Mouse (Mus musculus) liver, embryonic 14.5 days (tissue): ENCODE measurements at regions not wholly inside any gene's neighbourhood (a gene's known extent, or its start where the extent isn't known, plus 50 kb on each side); places are given as distances from the start of the nearest gene placed in this dataset.

Experiments used
- ATAC-seq: fragments of 200-750 bp; cut with Nextera tagmentation; 2 replicates; pipeline ENCODE4 v1.8.0; 2017; ENCODE audit warnings: moderate number of reproducible peaks, mild to moderate bottlenecking, moderate library complexity; ENCODE audit not compliant: insufficient read depth
- DNase-seq, 3 experiments: peaks; one replicate each; pipeline ENCODE4 v3.0.0-alpha.2; 2012 to 2013; ENCODE audit warnings: low read depth in 3 of 3, low spot score in 3 of 3
- H3K27ac ChIP-seq: fragments of 300-500 bp; sonication (generic); 2 replicates; pipeline ENCODE4 v1.5.1; 2014; ENCODE audit warnings: moderate library complexity, mild to moderate bottlenecking, control low read depth, inconsistent platforms
- H3K27me3 ChIP-seq: fragments of 300-500 bp; sonication (generic); 2 replicates; pipeline ENCODE4 v1.6.1; 2014; ENCODE audit warnings: mild to moderate bottlenecking, low read length, moderate library complexity; ENCODE audit not compliant: control insufficient read depth, insufficient read depth
- H3K36me3 ChIP-seq: fragments of 300-500 bp; sonication (generic); replicated peaks from 2 replicates; pipeline ENCODE4 v1.6.1; 2014; ENCODE audit warnings: low read depth; ENCODE audit not compliant: control insufficient read depth, insufficient read depth
- H3K4me1 ChIP-seq, 2 experiments: fragments of 200-500 bp in 1 of 2; fragments of 300-500 bp in 1 of 2; sonication (generic) in 1 of 2; replicated peaks; 2 replicates each; pipeline ENCODE4 v1.6.1; 2012 to 2014; ENCODE audit warnings: antibody characterized with exemption in 1 of 2, inconsistent platforms in 1 of 2, low read length in 1 of 2; ENCODE audit not compliant: control insufficient read depth in 2 of 2, insufficient read depth in 2 of 2
- H3K4me2 ChIP-seq: fragments of 300-500 bp; sonication (generic); 2 replicates; pipeline ENCODE4 v1.6.1; 2014; ENCODE audit warnings: low read depth, mild to moderate bottlenecking, control low read depth, moderate library complexity
- H3K4me3 ChIP-seq, 2 experiments: fragments of 200-500 bp in 1 of 2; fragments of 300-500 bp in 1 of 2; sonication (generic) in 1 of 2; 2 replicates each; pipeline ENCODE4 v1.5.1; 2012 to 2014; ENCODE audit warnings: low read depth in 2 of 2, low read length in 2 of 2, mild to moderate bottlenecking in 2 of 2, control low read depth in 1 of 2, inconsistent platforms in 1 of 2, moderate library complexity in 1 of 2; ENCODE audit not compliant: insufficient read depth in 1 of 2
- H3K9ac ChIP-seq: fragments of 300-500 bp; sonication (generic); replicated peaks from 2 replicates; pipeline ENCODE4 v1.6.1; 2014; ENCODE audit warnings: mild to moderate bottlenecking, control low read depth, moderate library complexity
- H3K9me3 ChIP-seq: fragments of 300-500 bp; sonication (generic); 2 replicates; pipeline ENCODE4 v1.6.1; 2016; ENCODE audit warnings: low read length, mixed read lengths; ENCODE audit not compliant: control insufficient read depth
- CTCF ChIP-seq: IDR thresholded peaks from 2 replicates; pipeline ENCODE4 v1.5.1; 2016; ENCODE audit warnings: antibody characterized with exemption, low read depth, control low read depth
- EP300 ChIP-seq: IDR thresholded peaks from 2 replicates; pipeline ENCODE4 v1.6.1; 2016; ENCODE audit warnings: antibody characterized with exemption, low read depth
- WGBS: fragments of 180-500 bp; shearing (Covaris S2); extraction: QIAGEN DNeasy Blood & Tissue Kit; methylation state at CpG from one replicate; pipeline ENCODE4 v1.1.7; 2014; ENCODE audit not compliant: insufficient replicate concordance; 5-methylcytosine and 5-hydroxymethylcytosine counted together

DNA sequence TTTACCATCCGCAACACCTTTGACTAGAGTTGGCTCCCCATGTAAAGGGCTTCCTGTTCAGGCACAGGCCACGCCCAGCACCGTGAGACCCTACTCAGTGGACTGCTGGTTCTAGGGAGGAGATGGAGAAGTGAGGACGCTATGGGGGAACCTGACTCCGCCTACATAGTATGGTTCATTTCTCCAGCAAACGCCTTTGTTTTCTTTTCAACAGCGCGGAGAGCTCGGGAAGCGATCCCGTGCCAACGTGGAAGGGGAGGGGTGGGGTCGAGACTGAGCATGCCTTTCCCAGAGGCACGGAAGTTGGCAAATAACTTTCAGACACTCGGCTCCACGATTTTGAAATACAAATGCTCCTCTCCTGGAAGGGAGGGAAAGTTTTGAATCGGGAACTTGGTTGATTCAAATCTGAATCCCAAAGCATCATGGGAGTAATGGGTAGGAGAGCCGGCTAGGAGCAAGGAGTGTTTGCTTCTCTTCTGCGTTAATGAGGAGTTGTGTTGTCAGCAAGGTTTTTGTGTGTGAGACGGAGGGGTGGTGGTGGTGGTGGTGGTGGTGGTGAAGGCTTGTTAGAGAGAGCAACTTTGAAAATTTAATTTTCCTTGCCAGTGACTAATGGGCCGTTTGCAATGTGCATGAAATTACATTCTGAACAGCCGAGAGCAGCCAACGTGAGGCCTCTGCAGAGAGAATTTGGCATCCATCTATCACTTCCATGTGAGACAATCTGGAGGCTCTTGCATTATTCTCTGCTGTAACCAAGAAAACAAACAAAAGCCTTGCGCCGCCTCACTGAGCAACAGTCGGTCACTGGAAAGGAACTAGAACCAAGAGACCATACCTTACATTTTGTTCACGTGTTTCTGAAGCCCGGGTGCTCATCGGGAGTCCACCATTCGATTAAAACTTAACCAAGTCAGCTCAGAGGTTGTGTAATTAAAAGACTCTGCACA, 89.9 kb upstream of the Gm9887 start:
- Histone ChIP-seq H3K27me3 (no peaks in the 10 kb centered on the region), H3K9ac (peak overlapping the region; percentile 23; the same call in 1 of the 2 replicates), H3K36me3 (no peaks in the 10 kb centered on the region), H3K4me3 (peak overlapping the region; percentile 47 to 73), H3K27ac (no peak overlapping the region), H3K9me3 (no peaks in the 10 kb centered on the region), H3K4me2 (peak overlapping the region; percentile 62), H3K4me1 (peaks cover 0 to 2% of the 10 kb centered on the region in 2 experiments; a peak in 1 of 4 replicates)
- ATAC-seq (no peak), DNase-seq (no peak)
- no peak for TF ChIP-seq EP300
- TF ChIP-seq CTCF: no peak
- WGBS: 27% methylated on average over 30 of the region's 30 CpGs

DNA sequence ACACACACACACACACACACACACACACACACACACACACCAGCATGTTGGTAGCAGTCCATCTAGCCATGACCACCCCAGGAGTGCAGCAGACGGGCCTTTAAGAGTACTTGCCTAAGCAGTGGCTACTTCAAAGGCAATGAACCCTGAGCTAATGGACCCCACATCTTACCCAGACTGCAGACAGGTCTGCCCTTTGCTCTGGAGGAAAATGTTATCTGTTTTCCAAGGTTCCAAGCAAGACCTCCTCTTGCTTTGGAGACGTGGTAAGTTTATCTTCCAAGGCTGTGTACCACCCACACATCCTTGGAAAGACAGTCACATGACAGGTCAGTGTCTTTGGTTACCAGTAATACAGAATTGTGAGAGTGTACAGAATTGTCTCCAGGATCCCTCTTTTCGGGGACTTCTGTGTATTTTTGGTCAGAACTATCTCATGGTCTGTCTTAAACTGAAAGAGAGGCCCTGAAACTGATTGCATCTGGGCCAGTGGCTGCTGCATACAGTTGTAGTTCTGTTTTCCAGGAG, 88.4 kb upstream of the Gm9887 start:
- H3K4me1 ChIP-seq: peaks cover 0 to 2% of the 10 kb centered on the region in 2 experiments; a peak in 1 of 4 replicates
- no peak for DNase-seq
- no peaks in the 10 kb centered on the region for H3K27me3 ChIP-seq
- H3K9ac ChIP-seq: no peak overlapping the region
- no peaks in the 10 kb centered on the region for H3K36me3 ChIP-seq
- no peaks in the 10 kb centered on the region for H3K9me3 ChIP-seq
- no peak overlapping the region for H3K27ac ChIP-seq
- TF ChIP-seq CTCF: no peak
- H3K4me3 ChIP-seq: no peak overlapping the region
- no peak overlapping the region for H3K4me2 ChIP-seq
- 46% methylated on average over 3 of the region's 3 CpGs for WGBS
- no peak for ATAC-seq

DNA sequence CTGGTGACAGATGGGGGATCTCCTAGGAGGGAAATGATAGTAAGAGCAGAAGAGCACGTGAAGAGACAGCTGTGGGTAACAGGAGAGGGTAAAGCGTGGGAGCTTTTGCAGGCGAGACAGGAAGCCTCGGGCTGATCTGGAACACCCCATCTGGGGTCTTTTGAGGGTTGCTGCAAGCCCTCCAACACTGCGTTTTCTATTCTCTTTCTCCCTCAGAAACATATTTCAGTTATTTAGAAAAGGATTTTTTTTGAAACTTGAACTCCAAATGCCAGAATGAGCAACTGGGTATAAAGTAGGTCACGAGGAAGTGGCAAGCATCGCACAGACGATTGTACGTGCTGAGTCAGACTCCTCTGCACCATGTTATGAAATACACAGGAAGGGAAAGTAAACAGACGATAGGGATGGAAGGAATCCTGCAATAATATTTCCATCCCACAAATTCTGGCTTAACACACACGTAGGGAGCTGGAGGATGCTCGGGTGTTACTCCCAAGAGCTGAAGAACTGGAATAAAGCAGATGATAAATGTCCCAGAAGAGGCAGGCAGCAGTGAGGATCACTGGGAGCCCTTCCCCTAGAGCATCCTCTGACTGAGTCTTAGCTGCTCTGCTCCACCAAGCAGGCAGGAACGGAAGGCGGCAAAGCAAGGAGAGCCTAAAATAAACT, 86.0 kb upstream of the Gm9887 start:
- TF ChIP-seq EP300 (no peak), CTCF (no peak)
- Histone ChIP-seq H3K27me3 (no peaks in the 10 kb centered on the region), H3K4me1 (peaks cover 0 to 2% of the 10 kb centered on the region in 2 experiments; a peak in 1 of 4 replicates), H3K27ac (no peak overlapping the region), H3K4me3 (no peak overlapping the region), H3K4me2 (no peak overlapping the region), H3K9ac (no peak overlapping the region), H3K36me3 (no peaks in the 10 kb centered on the region), H3K9me3 (no peaks in the 10 kb centered on the region)
- DNase-seq (no peak), ATAC-seq (no peak)
- 35% methylated on average over 14 of the region's 14 CpGs for WGBS

DNA sequence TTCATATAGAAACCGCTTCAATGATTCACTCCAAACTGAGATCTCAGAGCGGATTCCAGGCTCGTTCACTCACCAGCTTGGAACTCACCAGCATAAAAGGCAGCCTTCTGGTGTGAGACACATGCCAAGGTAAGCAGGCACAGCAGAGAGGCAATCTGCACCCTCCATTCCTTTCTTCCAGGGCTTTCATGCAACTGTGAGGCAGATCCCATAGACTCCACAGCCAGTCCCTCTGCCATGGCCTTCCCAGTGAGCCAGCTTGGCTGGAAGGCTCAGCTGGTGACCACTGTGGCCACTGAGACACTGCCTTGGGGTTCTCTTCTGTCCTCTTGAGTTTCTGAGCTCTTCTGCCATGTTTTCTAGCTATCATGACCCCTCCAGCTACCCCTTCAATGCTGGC, 84.5 kb upstream of the Gm9887 start:
- no peak overlapping the region for H3K27ac ChIP-seq
- H3K9ac ChIP-seq: no peak overlapping the region
- ATAC-seq (no peak), DNase-seq (no peak)
- 68% methylated on average over 3 of the region's 3 CpGs for WGBS
- H3K4me1 ChIP-seq: peaks cover 0 to 2% of the 10 kb centered on the region in 2 experiments; a peak in 1 of 4 replicates
- H3K36me3 ChIP-seq: no peaks in the 10 kb centered on the region
- no peak overlapping the region for H3K4me2 ChIP-seq
- TF ChIP-seq EP300: no peak
- TF ChIP-seq CTCF: no peak
- no peak overlapping the region for H3K4me3 ChIP-seq
- no peaks in the 10 kb centered on the region for H3K9me3 ChIP-seq
- H3K27me3 ChIP-seq: no peaks in the 10 kb centered on the region

DNA sequence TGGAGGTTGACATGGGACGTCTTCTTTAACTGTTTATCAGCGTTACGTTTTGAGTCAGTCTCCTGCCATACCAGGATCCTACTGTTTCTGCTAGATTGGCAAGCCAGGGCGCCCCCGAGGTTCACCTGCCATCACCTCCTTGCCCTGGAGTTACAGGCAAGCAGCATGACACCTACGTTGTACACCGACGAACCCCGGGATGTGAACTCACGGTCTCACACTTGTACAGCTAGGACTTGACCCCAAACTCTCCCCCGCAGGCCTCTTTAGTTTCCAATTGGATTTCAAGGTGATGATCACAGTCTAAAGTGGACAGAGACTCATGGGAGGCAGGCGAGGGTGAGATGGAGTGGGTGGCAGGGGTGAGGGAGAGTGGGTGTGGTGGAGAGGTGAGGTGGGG, 83.9 kb upstream of the Gm9887 start:
- no peak for ATAC-seq
- TF ChIP-seq CTCF (no peak), EP300 (no peak)
- no peaks in the 10 kb centered on the region; a peak in 1 of 4 replicates for H3K4me1 ChIP-seq
- no peak overlapping the region for H3K4me3 ChIP-seq
- no peak overlapping the region for H3K27ac ChIP-seq
- no peaks in the 10 kb centered on the region for H3K36me3 ChIP-seq
- 67% methylated on average over 12 of the region's 12 CpGs for WGBS
- H3K9me3 ChIP-seq: no peaks in the 10 kb centered on the region
- H3K27me3 ChIP-seq: no peaks in the 10 kb centered on the region
- no peak overlapping the region for H3K9ac ChIP-seq
- H3K4me2 ChIP-seq: no peak overlapping the region
- DNase-seq: no peak
